Comparison of ENCODE assay signal across 23 mouse cellular contexts in the genomic region with DNA sequence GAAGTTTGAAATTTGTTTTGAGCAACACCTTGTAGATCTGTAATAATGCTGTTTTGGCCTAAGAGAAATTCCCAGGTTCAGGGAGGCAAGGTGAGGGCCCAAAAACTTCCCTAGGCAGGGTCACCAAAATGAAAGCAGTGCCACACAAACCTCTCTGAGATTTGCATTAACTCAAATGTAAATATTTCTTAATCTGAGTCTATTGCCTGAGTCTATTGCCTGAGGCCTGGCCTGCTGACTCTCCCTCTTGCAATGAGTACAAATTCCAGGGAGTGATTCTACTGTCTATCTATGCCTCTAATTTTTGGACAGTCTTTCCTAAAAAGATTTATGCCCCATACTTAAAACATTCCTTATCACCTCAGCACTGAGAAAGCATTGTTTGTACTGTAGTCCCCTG.
DNase-seq lines count a peak whose midpoint lies in the region; ATAC-seq lines count a peak whose summit lies in the region.
"Had no signal": no experiment of that assay in that cellular context is flagged by ENCODE, and none has a peak within 500 bp of the region (broad histone marks: within the 10 kb centered on the region; RNA-seq: fewer than 3 reads in every experiment).

No protein-coding gene starts in this region.

- H3K27me3 ChIP-seq in midbrain, embryonic 15.5 days (replicated peaks): no peaks in the 10 kb centered on the region
- H3K27me3 ChIP-seq: embryonic facial prominence, embryonic 13.5 days; embryonic facial prominence, embryonic 15.5 days; forebrain, embryonic 12.5 days; Patski had no signal

- DNase-seq in ES-CJ7 (ENCODE audit: low read depth, low spot score) (peak; percentile 69), R1 (ENCODE audit: low read depth, low spot score) (peak; percentile 55)
- no peak for DNase-seq in left cerebral cortex, postnatal 14 days (ENCODE audit: low spot score in 2 of 2)
- DNase-seq in embryo, embryonic 11 days: no peak
- DNase-seq: adrenal gland, adult 8-10 months; adrenal gland, postnatal 14 days; adrenal gland, postnatal 36 days; cerebellum, adult 11-12 months; cerebellum, adult 2 months; cerebellum, adult 9-10 months; cerebellum, postnatal 10 days; cerebellum, postnatal 25 days had no signal

- ATAC-seq in midbrain, embryonic 15.5 days (replicated peaks): no peak
- ATAC-seq: activated CD4-positive, CD25-positive, alpha-beta regulatory T cell, adult 4 months; forebrain, embryonic 14.5 days; forebrain, embryonic 16.5 days; Patski had no signal

- intact Hi-C loops in left cerebral cortex, postnatal 14 days (cut with DNase I): no loop called here

- H3K27ac ChIP-seq in midbrain, embryonic 15.5 days: no peak overlapping the region
- H3K27ac ChIP-seq: embryonic facial prominence, embryonic 13.5 days; embryonic facial prominence, embryonic 15.5 days; forebrain, embryonic 10.5 days; forebrain, embryonic 12.5 days had no signal

- H3K9ac ChIP-seq in midbrain, embryonic 15.5 days: no peak overlapping the region
- H3K9ac ChIP-seq: embryonic facial prominence, embryonic 13.5 days; embryonic facial prominence, embryonic 15.5 days; forebrain, embryonic 12.5 days had no signal

- H3K36me3 ChIP-seq in midbrain, embryonic 15.5 days (replicated peaks): no peaks in the 10 kb centered on the region
- H3K36me3 ChIP-seq: embryonic facial prominence, embryonic 13.5 days; embryonic facial prominence, embryonic 15.5 days; forebrain, embryonic 10.5 days; forebrain, embryonic 12.5 days; G1E had no signal

- H3K4me3 ChIP-seq in midbrain, embryonic 15.5 days: no peak overlapping the region
- H3K4me3 ChIP-seq: embryonic facial prominence, embryonic 13.5 days; embryonic facial prominence, embryonic 15.5 days; erythroblast, embryonic 14.5 days; forebrain, embryonic 10.5 days; forebrain, embryonic 12.5 days had no signal

- H3K9me3 ChIP-seq in midbrain, embryonic 15.5 days: no peaks in the 10 kb centered on the region
- H3K9me3 ChIP-seq: embryonic facial prominence, embryonic 13.5 days; embryonic facial prominence, embryonic 15.5 days; forebrain, embryonic 10.5 days; forebrain, embryonic 12.5 days; G1E had no signal

- no peaks in the 10 kb centered on the region for H3K4me1 ChIP-seq in midbrain, embryonic 15.5 days
- H3K4me1 ChIP-seq: embryonic facial prominence, embryonic 13.5 days; embryonic facial prominence, embryonic 15.5 days; forebrain, embryonic 10.5 days; forebrain, embryonic 12.5 days had no signal

- H3K4me2 ChIP-seq in midbrain, embryonic 15.5 days: no peak overlapping the region
- H3K4me2 ChIP-seq: embryonic facial prominence, embryonic 13.5 days; embryonic facial prominence, embryonic 15.5 days; forebrain, embryonic 12.5 days had no signal

Comparison
In these comparisons a context has a peak if more than half of its experiments do, and no peak if none do; other contexts are left out.
1. DNase-seq: peak in ES-CJ7 (single experiment) and R1 (single experiment); none in left cerebral cortex, postnatal 14 days (0 of 2) and embryo, embryonic 11 days (single experiment).